Mouse (Mus musculus) effector memory CD4-positive, alpha-beta T cell, adult 5 months (primary cell): ENCODE data around the gene Gm14085. TPM values are rescaled to one million over a fixed set of nuclear protein-coding genes. Genes with fewer than 3 reads are reported as not detected.

Experiments used
- polyA plus RNA-seq: library from polyadenylated mRNA; unstranded; fragments of 100-300 nt; shearing (Covaris generic); gene quantifications from one replicate; pipeline ENCODE4 v1.2.1, GENCODE M21; 2017

Gm14085 gene
- polyA plus RNA-seq: 1.6 TPM

DNA sequence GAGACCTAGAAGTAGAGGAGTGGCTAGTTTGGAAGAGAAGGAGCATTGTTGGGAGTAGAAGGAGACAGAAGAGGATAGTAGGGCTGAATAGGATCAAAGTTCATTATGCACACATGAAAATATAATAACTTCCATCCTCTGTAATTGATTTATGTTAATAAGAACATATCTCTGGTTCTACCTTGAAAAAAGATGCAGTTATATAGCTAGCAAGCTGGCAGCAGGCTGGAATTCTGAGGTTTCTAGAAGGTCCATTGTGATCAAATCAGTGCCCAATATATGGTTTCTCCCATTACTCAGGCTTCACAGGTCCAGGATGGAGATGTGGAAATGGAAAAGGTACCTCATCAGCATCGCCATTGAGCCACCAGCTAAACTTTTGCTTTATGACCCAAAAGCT, at the start of gene Gm14085:
TSS of gene Gm14085 (plus strand) at position 301 of the 400 bp plus-strand sequence.

Other genes starting within 250 kb of the Gm14085 start
- gene Duox2, start 186.5 kb upstream of the Gm14085 start, polyA plus RNA-seq: not detected
- 0.24 TPM for gene Duoxa2, start 186.0 kb upstream of the Gm14085 start, polyA plus RNA-seq
- not detected for gene Duoxa1, start 171.2 kb upstream of the Gm14085 start, polyA plus RNA-seq
- not detected for gene Duox1, start 169.3 kb upstream of the Gm14085 start, polyA plus RNA-seq
- gene Shf, start 115.8 kb upstream of the Gm14085 start, polyA plus RNA-seq: 2.3 TPM
- 105 TPM for gene Slc28a2, start 58.5 kb upstream of the Gm14085 start, polyA plus RNA-seq
- gene Gatm, start 126.4 kb downstream of the Gm14085 start, polyA plus RNA-seq: not detected
- gene AA467197, start 152.0 kb downstream of the Gm14085 start, polyA plus RNA-seq: 1.2 TPM
- gene Slc30a4, start 217.7 kb downstream of the Gm14085 start, polyA plus RNA-seq: 2.5 TPM